Mouse (Mus musculus): ENCODE data around the gene BB287469. TPM values are rescaled to one million over a fixed set of nuclear protein-coding genes. Genes with fewer than 3 reads are reported as not detected.

Gene BB287469
- total and polyA plus RNA-seq, 3 experiments, result not detected

Other genes starting within 250 kb of the BB287469 start
- not detected for gene Oog1, start 213.9 kb upstream of the BB287469 start, total RNA-seq (2021)
- not detected in 2 replicates for gene Oog1, start 213.9 kb upstream of the BB287469 start, polyA plus RNA-seq (2012; rRNA removed)
- gene Gm4027, start 197.7 kb upstream of the BB287469 start, total RNA-seq (2021), result not detected
- not detected in 2 replicates for gene Gm4027, start 197.7 kb upstream of the BB287469 start, polyA plus RNA-seq (2012; rRNA removed)
- not detected for gene Gm16381, start 172.0 kb upstream of the BB287469 start, total RNA-seq (2021)
- gene Gm16381, start 172.0 kb upstream of the BB287469 start, polyA plus RNA-seq (2012; rRNA removed), result not detected in 2 replicates
- not detected for gene Gm21319, start 40.8 kb upstream of the BB287469 start, total RNA-seq (2021)
- gene Gm21319, start 40.8 kb upstream of the BB287469 start, polyA plus RNA-seq (2012; rRNA removed), result not detected in 2 replicates
- gene Gm21936, start 21.1 kb upstream of the BB287469 start, total RNA-seq (2021), result not detected
- not detected in 2 replicates for gene Gm21936, start 21.1 kb upstream of the BB287469 start, polyA plus RNA-seq (2012; rRNA removed)
- not detected for gene Gm2001, start 25.8 kb downstream of the BB287469 start, total RNA-seq (2021)
- gene Gm2001, start 25.8 kb downstream of the BB287469 start, polyA plus RNA-seq (2012; rRNA removed), result not detected in 2 replicates
- gene Gm2016, start 57.5 kb downstream of the BB287469 start, total RNA-seq (2021), result not detected
- gene Gm2016, start 57.5 kb downstream of the BB287469 start, polyA plus RNA-seq (2012; rRNA removed), result not detected in 2 replicates
- not detected for gene Gm2022, start 78.8 kb downstream of the BB287469 start, total RNA-seq (2021)
- gene Gm2022, start 78.8 kb downstream of the BB287469 start, polyA plus RNA-seq (2012; rRNA removed), result not detected in 2 replicates
- gene Gm2035, start 103.3 kb downstream of the BB287469 start, total RNA-seq (2021), result not detected
- gene Gm2035, start 103.3 kb downstream of the BB287469 start, polyA plus RNA-seq (2012; rRNA removed), result not detected in 2 replicates
- gene Gm2042, start 137.5 kb downstream of the BB287469 start, total RNA-seq (2021), result not detected
- not detected in 2 replicates for gene Gm2042, start 137.5 kb downstream of the BB287469 start, polyA plus RNA-seq (2012; rRNA removed)
- gene Gm2075, start 195.3 kb downstream of the BB287469 start, total RNA-seq (2021), result not detected
- gene Gm2075, start 195.3 kb downstream of the BB287469 start, polyA plus RNA-seq (2012; rRNA removed), result not detected in 2 replicates
- not detected for gene Gm6803, start 202.2 kb downstream of the BB287469 start, total RNA-seq (2021)
- gene Gm6803, start 202.2 kb downstream of the BB287469 start, polyA plus RNA-seq (2012; rRNA removed), result not detected in 2 replicates
- not detected for gene Gm2056, start 210.4 kb downstream of the BB287469 start, total RNA-seq (2021)
- not detected in 2 replicates for gene Gm2056, start 210.4 kb downstream of the BB287469 start, polyA plus RNA-seq (2012; rRNA removed)

Measured in heart, adult 2 months (tissue).